Mouse (Mus musculus) thymus, adult 2 months (tissue): ENCODE results near the gene Shkbp1.

Experiments
- CTCF ChIP-seq: fragments of 200-500 bp; IDR thresholded peaks from 2 replicates; pipeline ENCODE4 v1.5.1; 2012; ENCODE audit warnings: mild to moderate bottlenecking, control low read depth, low read length, moderate library complexity, borderline replicate concordance; ENCODE audit not compliant: control insufficient read depth, poor library complexity, insufficient read depth; ENCODE audit errors: extremely low read depth
- POLR2A ChIP-seq: fragments of 200-500 bp; IDR thresholded peaks from 2 replicates; pipeline ENCODE4 v1.6.1; 2012; ENCODE audit warnings: mild to moderate bottlenecking, low read length, control low read depth, moderate library complexity; ENCODE audit not compliant: control insufficient read depth, poor library complexity, insufficient read depth; ENCODE audit errors: extremely low read depth

- no peak for TF ChIP-seq POLR2A
- no peak for TF ChIP-seq CTCF
Observed at GRCm38 (mm10) chr7:27327500-27327899, 28.3 kb downstream of the Shkbp1 start.
